Mouse (Mus musculus): ENCODE measurements around the gene Atp6v1g2. TPM values are rescaled to one million over a fixed set of nuclear protein-coding genes. Genes with fewer than 3 reads are reported as not detected.

Atp6v1g2 gene
- 2.3 and 2.4 TPM in 2 replicates for polyA plus RNA-seq (2015; fragmentation: Nextera tagmentation; extraction: Ambion mirVana)

DNA sequence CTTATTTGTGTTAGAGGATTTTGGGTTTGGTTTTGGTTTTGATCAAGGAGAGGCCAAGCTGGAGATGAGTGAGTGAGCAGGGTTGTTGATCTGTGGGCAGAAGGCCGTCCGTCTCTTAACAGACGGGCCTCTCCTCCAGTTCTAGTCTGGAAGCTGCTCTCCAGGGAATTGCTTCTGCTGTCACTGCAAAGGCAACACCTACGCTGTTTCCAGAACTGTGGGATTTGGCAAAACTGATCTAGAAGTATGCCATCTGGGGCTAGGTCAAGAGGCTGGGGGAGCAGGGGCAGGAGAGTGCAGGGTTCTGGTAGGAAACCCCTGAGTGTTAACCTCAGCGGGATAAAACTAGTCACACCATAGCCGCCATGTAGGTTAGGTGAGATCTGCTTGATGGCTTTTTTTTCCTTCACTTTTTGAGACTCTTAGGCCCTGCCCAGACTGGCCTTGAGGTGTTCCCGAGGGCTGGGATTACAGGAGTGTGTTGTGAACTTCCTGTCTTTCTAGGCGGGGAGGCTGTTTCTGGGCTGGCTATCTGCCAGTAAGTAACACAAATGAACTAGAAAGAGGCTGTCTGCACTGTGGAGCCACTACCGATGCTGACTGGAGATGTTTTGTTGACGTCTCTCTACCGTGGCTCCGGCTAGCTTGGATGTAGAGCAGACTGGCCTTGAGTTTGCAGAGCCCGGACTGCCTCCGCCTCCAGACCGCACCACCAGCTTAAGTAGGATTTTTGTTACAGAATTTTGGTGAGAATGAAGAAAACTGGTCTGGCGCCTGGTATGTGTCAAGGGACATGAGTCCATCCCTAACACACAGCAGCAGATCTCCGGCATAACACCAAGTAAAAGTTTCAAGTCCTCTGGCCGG lies at the start of gene Atp6v1g2:
Atp6v1g2 (plus strand) TSS at position 547 of the 867 bp plus-strand sequence.

DNA sequence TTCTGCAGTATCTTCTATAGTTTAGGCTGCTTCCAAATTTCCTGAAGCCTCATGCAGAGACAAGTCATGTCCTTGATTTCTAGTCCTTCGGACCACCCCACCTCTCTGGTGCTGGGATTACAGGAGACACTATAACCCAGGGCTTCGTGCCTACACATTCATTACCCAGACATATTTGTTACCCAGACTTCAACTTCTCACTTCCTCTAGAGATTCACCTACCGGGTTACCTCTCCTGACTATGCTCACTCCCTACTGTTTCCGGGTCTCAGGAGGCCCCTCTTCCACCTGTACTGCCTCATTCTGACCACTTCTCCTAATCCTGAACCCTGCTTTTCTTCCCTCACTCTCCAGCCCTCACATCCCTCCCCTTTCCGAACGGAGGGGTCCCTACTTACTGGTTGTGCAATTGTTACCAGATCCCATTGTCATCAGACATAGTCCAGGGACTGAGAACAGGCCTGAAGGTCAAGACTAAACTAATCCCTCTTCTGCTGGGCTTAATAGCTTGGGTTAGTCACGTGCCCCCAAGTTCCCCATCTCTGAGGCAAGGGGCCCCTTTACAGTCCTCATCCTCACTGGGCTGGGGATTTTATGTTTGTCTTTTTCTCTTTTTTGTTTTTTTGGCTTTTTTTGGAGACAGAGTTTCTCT lies 45.4 kb upstream of the Atp6v1g2 start, which contains the start of gene Lst1:
Lst1 (minus strand) TSS at position 481 of the 652 bp plus-strand sequence.

DNA sequence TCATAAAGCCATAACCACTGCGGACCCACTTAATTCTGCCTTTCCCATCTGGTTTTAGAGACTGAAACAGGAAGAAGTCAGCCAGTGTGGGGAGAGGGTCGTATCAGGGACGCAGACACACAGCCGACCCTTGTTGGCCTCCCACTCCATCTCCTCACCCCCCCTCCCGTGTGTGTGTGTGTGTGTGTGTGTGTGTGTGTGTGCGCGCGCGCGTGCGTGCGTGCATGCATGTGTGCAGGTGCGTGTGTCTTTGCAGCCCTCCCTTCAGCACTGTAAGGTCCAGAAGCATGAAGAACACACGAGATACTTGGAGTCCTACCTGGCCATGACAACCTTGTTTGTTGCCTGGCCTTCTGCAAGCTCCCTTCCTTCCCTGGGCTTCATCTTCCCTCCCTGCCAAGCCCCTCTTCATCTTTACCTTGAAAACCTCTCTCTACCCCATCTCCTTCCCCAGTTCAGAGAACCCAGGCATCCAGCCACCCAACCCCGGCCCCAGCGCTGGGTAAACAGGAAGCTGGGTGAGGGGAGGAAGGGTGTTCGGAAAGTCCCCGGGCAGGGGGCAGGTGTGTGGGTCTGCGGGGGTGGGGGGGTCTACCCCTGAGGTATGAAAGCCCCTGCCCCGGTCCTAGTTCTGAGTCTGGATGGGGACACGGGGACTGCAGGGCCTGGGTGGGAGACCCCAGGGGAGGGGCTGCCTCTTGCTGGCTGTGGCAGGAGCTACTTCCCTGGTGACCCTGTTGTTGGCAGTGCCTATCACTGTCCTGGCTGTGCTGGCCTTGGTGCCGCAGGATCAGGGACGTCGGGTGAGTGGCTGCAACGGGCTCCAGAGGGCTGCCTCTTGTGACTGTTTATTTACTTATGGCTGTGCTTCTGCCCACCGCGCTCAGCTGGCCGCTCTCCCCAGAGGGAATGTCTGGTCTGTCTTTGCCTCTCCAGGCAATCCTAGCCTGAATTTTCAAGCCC lies 39.3 kb upstream of the Atp6v1g2 start, which contains the start of gene Ltb:
Ltb (plus strand) TSS at position 559 of the 963 bp plus-strand sequence.

DNA sequence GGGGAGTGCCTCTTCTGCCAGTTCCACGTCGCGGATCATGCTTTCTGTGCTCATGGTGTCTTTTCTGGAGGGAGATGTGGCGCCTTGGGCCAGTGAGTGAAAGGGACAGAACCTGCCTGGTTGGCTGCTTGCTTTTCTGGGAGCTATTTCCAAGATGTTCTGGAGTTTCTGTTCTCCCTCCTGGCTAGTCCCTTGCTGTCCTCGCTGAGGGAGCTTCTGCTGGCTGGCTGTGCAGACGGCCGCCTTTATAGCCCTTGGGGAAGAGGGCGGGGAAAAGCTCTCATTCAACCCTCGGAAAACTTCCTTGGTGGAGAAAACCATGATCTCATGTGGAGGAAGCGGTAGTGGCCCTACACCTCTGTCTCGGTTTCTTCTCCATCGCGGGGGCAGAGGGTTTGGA lies 31.7 kb upstream of the Atp6v1g2 start, which contains the start of gene Tnf:
Tnf (minus strand) TSS at position 221 of the 400 bp plus-strand sequence.

DNA sequence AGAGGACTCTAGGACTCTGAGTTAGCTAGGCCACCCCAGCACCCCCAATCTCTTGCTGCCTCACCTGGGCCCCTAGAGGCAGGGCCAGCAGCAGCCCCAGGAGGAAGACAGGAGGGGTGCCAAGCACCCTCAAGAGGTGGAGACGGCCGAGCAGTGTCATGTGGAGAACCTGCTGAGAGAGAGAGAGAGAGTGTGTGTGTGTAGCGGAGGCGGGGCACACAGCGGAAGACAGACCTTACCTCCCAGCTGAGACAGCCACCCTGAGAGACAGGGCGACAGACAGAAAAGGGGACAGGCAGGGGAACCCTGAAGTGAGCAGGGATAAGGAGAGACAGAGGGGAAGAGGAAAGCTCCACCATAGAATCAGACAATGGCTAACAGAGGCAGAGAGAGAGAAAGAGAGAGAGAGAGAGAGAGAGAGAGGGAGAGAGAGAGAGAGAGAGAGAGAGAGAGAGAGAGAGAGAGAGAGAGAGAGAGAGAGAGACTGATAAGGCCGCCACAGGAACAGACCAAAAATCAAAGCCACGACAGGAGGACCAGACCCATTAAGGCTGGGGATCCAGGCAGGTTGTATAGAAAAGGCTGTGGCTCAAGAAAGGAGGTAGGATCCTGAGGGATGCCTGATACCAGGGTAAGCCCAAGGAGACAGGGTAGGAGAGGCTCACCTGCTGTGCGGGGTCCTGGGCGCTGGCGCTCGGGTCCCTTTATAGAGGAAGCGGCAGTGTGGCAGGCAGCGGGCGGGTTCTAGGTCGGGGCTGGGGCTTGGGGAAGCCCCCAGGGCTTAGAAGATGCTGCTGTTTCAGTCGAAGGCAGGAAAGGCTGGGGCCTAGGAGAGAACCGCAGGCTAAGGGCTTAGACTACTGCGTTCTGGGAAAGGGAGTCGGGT lies 28.7 kb upstream of the Atp6v1g2 start, which contains the start of gene Lta:
Lta (minus strand) TSS at position 858 of the 886 bp plus-strand sequence.

DNA sequence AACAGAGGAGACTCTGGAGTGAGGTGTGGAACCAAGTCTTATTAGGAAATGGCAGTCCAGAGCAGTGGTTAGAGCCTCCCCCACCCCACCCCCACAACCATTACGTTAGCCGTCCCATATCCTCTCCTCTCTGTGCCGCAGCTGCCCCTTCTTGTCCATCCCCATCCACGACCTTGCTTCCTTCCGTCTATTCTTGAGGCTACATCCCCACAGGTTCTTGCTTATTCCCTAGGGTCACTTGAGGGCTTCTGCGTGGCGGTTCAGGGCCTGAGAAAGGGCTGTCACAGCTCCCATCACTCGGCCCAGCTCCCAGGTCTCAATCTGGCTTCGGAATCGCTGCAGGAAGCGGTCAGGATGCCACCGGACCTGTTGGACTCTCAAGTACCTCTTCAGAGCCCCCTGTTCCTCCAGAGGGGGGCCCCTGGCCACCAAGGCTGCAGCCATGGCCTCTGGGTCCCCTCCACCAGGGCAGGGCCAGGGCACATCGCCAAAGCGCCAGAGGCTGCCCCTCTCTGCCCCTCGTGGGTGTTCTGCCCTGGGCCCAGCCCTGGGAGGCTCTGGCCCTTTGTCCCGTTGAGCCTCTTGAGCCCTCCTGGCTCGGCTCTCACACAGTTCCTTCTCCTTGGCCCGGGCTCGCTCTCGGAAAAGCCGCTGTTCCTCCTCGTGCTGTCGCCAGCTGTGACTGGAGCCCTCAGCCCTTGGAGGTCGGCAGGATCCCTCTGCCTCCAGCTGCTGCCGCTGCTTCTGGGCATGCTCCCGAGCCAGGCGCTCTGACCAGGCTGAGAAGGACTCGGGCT lies 13.1 kb upstream of the Atp6v1g2 start, which contains the start of gene Gm16181:
Gm16181 (plus strand) TSS at position 679 of the 797 bp plus-strand sequence.

DNA sequence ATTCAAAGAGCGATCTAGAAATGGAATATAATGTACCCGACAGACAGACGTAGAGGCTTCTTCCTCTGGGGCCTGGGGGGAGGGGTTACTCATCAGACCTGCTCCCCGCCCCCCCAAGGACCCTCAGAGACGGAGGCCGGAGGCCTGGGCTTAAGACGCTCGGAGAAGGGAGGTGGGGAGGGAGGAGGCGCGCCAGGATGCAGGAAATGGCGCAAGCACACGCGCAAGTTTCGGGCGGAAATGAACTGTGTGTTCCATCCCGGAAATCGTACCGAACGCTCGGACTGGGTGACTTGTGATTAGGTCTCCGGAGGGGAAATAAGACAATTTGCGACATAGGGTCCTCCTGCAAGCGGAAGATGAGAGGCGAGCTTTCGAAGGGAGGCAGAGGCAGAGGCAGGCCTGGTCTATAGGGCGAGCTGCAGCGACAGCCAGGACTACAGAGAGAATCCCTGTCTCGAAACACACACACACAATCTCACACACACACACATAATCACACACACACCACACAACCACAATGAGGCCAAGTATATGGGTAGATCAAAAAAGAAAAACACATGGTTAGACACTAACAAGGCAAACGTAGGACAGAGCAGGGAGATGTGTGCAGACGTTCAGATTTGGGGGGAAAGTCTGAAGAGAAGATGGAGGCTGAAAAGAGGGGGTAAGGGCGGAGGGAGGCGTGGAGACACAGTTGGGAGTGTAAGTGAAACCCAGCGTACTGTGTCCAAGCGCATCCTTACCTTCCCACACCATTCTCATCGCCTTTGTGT lies 2.3 kb downstream of the Atp6v1g2 start, which contains the start of gene Nfkbil1:
Nfkbil1 (minus strand) TSS at position 179 of the 776 bp plus-strand sequence.

DNA sequence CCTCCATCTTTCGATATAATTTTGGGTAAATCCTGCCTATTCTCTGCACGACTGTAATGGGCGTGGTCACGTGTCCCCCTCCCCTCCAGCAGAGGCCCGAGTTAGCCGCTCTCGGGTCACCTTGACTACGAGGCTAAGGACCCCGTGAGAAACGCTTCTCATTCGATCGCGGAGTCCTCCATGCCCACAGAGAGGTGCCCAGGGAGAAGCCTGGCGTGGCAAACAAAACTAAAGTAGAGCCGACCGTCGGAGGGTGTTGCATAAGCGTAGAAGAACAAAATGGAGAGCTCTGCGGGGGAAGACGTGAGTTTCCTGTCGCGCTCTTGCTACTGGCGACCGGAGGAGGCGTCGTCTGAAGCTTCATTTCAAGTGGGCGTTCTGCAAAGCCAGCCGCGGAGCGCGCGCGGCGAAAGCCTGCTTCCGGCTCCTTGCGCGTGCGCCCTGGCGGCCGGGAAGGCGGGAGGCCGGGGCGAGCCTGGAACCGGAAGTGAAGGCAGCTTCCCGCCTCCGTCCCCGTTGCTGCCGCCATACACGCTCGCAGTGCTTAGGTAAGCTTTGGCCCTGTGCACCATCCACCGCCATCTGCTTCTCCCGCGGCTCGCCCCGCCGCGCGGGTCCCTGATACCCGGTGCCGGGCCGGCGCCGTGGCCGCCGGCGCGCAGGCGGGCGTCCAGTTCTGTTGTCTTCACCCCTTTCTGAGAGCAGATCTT lies 8.0 kb downstream of the Atp6v1g2 start, which contains the start of gene Ddx39b:
Ddx39b (plus strand) TSS at position 442 of the 710 bp plus-strand sequence.

DNA sequence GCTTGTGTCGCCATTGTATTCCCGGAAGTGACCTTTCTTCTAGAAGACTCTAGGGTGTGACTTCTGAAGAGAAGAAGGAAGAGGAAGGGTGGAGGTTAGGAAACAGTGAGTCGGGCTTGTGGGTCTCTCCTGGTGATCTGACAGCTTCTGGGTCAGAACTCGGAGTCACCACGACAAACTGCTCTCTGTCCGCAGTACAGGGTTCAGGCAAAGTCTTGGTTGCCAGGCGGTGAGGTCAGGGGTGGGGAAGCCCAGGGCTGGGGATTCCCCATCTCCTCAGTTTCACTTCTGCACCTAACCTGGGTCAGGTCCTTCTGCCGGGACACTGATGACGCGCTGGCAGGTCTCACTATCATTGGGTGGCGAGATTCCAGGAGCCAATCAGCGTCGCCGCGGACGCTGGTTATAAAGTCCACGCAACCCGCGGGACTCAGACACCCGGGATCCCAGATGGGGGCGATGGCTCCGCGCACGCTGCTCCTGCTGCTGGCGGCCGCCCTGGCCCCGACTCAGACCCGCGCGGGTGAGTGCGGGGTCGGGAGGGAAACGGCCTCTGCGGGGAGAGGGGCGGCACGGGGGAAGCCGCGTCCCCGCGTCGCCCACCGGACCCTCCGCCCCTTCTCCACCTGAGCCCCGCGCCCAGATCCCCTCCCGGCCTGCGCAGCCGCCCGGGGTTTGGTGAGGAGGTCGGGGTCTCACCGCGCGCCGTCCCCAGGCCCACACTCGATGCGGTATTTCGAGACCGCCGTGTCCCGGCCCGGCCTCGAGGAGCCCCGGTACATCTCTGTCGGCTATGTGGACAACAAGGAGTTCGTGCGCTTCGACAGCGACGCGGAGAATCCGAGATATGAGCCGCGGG lies 29.4 kb downstream of the Atp6v1g2 start, which contains the start of gene H2-D1:
H2-D1 (plus strand) TSS at position 67 of the 859 bp plus-strand sequence.

Other genes starting within 250 kb of the Atp6v1g2 start
- 104 and 108 TPM in 2 replicates for gene Vars, start 232.7 kb upstream of the Atp6v1g2 start, polyA plus RNA-seq (2015; fragmentation: Nextera tagmentation; extraction: Ambion mirVana)
- gene Vwa7, start 217.1 kb upstream of the Atp6v1g2 start, polyA plus RNA-seq (2015; fragmentation: Nextera tagmentation; extraction: Ambion mirVana): 0.40 and 0.49 TPM in 2 replicates
- gene Sapcd1, start 205.6 kb upstream of the Atp6v1g2 start, polyA plus RNA-seq (2015; fragmentation: Nextera tagmentation; extraction: Ambion mirVana): 19.7 and 23.0 TPM in 2 replicates
- gene Msh5, start 186.9 kb upstream of the Atp6v1g2 start, polyA plus RNA-seq (2015; fragmentation: Nextera tagmentation; extraction: Ambion mirVana): 6.9 and 8.1 TPM in 2 replicates
- gene Clic1, start 183.7 kb upstream of the Atp6v1g2 start, polyA plus RNA-seq (2015; fragmentation: Nextera tagmentation; extraction: Ambion mirVana): 245 and 258 TPM in 2 replicates
- 52.0 and 69.5 TPM in 2 replicates for gene Ddah2, start 174.6 kb upstream of the Atp6v1g2 start, polyA plus RNA-seq (2015; fragmentation: Nextera tagmentation; extraction: Ambion mirVana)
- gene Ly6g6c, start 168.3 kb upstream of the Atp6v1g2 start, polyA plus RNA-seq (2015; fragmentation: Nextera tagmentation; extraction: Ambion mirVana): 0.17 TPM in 1 of 2 replicates, not detected in the other
- 2.5 and 3.1 TPM in 2 replicates for gene Mpig6b, start 167.5 kb upstream of the Atp6v1g2 start, polyA plus RNA-seq (2015; fragmentation: Nextera tagmentation; extraction: Ambion mirVana)
- 0.23 and 0.47 TPM in 2 replicates for gene Ly6g6e, start 156.8 kb upstream of the Atp6v1g2 start, polyA plus RNA-seq (2015; fragmentation: Nextera tagmentation; extraction: Ambion mirVana)
- 1.2 and 2.1 TPM in 2 replicates for gene Ly6g6d, start 155.6 kb upstream of the Atp6v1g2 start, polyA plus RNA-seq (2015; fragmentation: Nextera tagmentation; extraction: Ambion mirVana)
- gene Ly6g6f, start 148.1 kb upstream of the Atp6v1g2 start, polyA plus RNA-seq (2015; fragmentation: Nextera tagmentation; extraction: Ambion mirVana): 1.4 and 2.2 TPM in 2 replicates
- gene Abhd16a, start 144.4 kb upstream of the Atp6v1g2 start, polyA plus RNA-seq (2015; fragmentation: Nextera tagmentation; extraction: Ambion mirVana): 101 and 108 TPM in 2 replicates
- not detected in 2 replicates for gene Ly6g5c, start 125.4 kb upstream of the Atp6v1g2 start, polyA plus RNA-seq (2015; fragmentation: Nextera tagmentation; extraction: Ambion mirVana)
- gene Ly6g5b, start 118.2 kb upstream of the Atp6v1g2 start, polyA plus RNA-seq (2015; fragmentation: Nextera tagmentation; extraction: Ambion mirVana): 0.81 and 1.3 TPM in 2 replicates
- 19.0 and 20.3 TPM in 2 replicates for gene Gpank1, start 112.2 kb upstream of the Atp6v1g2 start, polyA plus RNA-seq (2015; fragmentation: Nextera tagmentation; extraction: Ambion mirVana)
- gene Csnk2b, start 111.6 kb upstream of the Atp6v1g2 start, polyA plus RNA-seq (2015; fragmentation: Nextera tagmentation; extraction: Ambion mirVana): 191 and 199 TPM in 2 replicates
- 6.7 and 8.1 TPM in 2 replicates for gene D17H6S53E, start 107.3 kb upstream of the Atp6v1g2 start, polyA plus RNA-seq (2015; fragmentation: Nextera tagmentation; extraction: Ambion mirVana)
- gene Apom, start 101.6 kb upstream of the Atp6v1g2 start, polyA plus RNA-seq (2015; fragmentation: Nextera tagmentation; extraction: Ambion mirVana): 0.17 and 0.64 TPM in 2 replicates
- gene Bag6, start 98.5 kb upstream of the Atp6v1g2 start, polyA plus RNA-seq (2015; fragmentation: Nextera tagmentation; extraction: Ambion mirVana): 31.2 and 32.4 TPM in 2 replicates
- gene Prrc2a, start 68.8 kb upstream of the Atp6v1g2 start, polyA plus RNA-seq (2015; fragmentation: Nextera tagmentation; extraction: Ambion mirVana): 85.1 and 90.0 TPM in 2 replicates
- 36.5 and 52.2 TPM in 2 replicates for gene Aif1, start 57.6 kb upstream of the Atp6v1g2 start, polyA plus RNA-seq (2015; fragmentation: Nextera tagmentation; extraction: Ambion mirVana)
- gene Lst1, start 45.2 kb upstream of the Atp6v1g2 start, polyA plus RNA-seq (2015; fragmentation: Nextera tagmentation; extraction: Ambion mirVana): 93.5 and 134 TPM in 2 replicates
- 24.4 and 36.4 TPM in 2 replicates for gene Ltb, start 39.2 kb upstream of the Atp6v1g2 start, polyA plus RNA-seq (2015; fragmentation: Nextera tagmentation; extraction: Ambion mirVana)
- 1.7 and 2.2 TPM in 2 replicates for gene Tnf, start 31.7 kb upstream of the Atp6v1g2 start, polyA plus RNA-seq (2015; fragmentation: Nextera tagmentation; extraction: Ambion mirVana)
- gene Lta, start 28.3 kb upstream of the Atp6v1g2 start, polyA plus RNA-seq (2015; fragmentation: Nextera tagmentation; extraction: Ambion mirVana): 0.17 and 0.79 TPM in 2 replicates
- gene Gm16181, start 12.8 kb upstream of the Atp6v1g2 start, polyA plus RNA-seq (2015; fragmentation: Nextera tagmentation; extraction: Ambion mirVana): 0.82 and 2.5 TPM in 2 replicates
- 7.3 and 8.5 TPM in 2 replicates for gene Nfkbil1, start 2.1 kb downstream of the Atp6v1g2 start, polyA plus RNA-seq (2015; fragmentation: Nextera tagmentation; extraction: Ambion mirVana)
- 195 TPM in 2 replicates for gene Ddx39b, start 8.1 kb downstream of the Atp6v1g2 start, polyA plus RNA-seq (2015; fragmentation: Nextera tagmentation; extraction: Ambion mirVana)
- 356 and 410 TPM in 2 replicates for gene H2-D1, start 29.1 kb downstream of the Atp6v1g2 start, polyA plus RNA-seq (2015; fragmentation: Nextera tagmentation; extraction: Ambion mirVana)
- gene H2-Q1, start 86.7 kb downstream of the Atp6v1g2 start, polyA plus RNA-seq (2015; fragmentation: Nextera tagmentation; extraction: Ambion mirVana): 0.05 TPM in 1 of 2 replicates, not detected in the other
- 0.10 and 0.35 TPM in 2 replicates for gene H2-Q2, start 108.6 kb downstream of the Atp6v1g2 start, polyA plus RNA-seq (2015; fragmentation: Nextera tagmentation; extraction: Ambion mirVana)
- 5.0 and 6.1 TPM in 2 replicates for gene H2-Q4, start 146.0 kb downstream of the Atp6v1g2 start, polyA plus RNA-seq (2015; fragmentation: Nextera tagmentation; extraction: Ambion mirVana)
- 2.0 and 2.4 TPM in 2 replicates for gene H2-Q6, start 191.2 kb downstream of the Atp6v1g2 start, polyA plus RNA-seq (2015; fragmentation: Nextera tagmentation; extraction: Ambion mirVana)
- 3.9 and 4.6 TPM in 2 replicates for gene H2-Q7, start 205.5 kb downstream of the Atp6v1g2 start, polyA plus RNA-seq (2015; fragmentation: Nextera tagmentation; extraction: Ambion mirVana)
- gene H2-Q10, start 236.4 kb downstream of the Atp6v1g2 start, polyA plus RNA-seq (2015; fragmentation: Nextera tagmentation; extraction: Ambion mirVana): 12.6 and 15.2 TPM in 2 replicates

All from spleen, postnatal 0 days (tissue).